Mouse (Mus musculus) CH12.LX (cell line): Measurements from ENCODE around the gene Cdh8.

Experiments used
- CHD1 ChIP-seq: IDR thresholded peaks from 2 replicates; pipeline ENCODE4 v1.6.1; 2012; ENCODE audit warnings: low read depth, low read length, improper control_type of control experiment, inconsistent platforms
- CHD2 ChIP-seq: IDR thresholded peaks from 2 replicates; pipeline ENCODE4 v1.6.1; 2011; ENCODE audit warnings: low read length, improper control_type of control experiment
- CTCF ChIP-seq, 2 experiments: IDR thresholded peaks in 1 of 2; conservative IDR thresholded peaks in 1 of 2; 2 replicates each; pipeline ENCODE4 v1.5.1; 2011 to 2012; ENCODE audit warnings: low read depth in 2 of 2, low read length in 2 of 2, improper control_type of control experiment in 1 of 2, inconsistent platforms in 1 of 2, mild to moderate bottlenecking in 1 of 2, moderate library complexity in 1 of 2
- EP300 ChIP-seq: IDR thresholded peaks from 2 replicates; pipeline ENCODE4 v1.6.1; 2011; ENCODE audit warnings: low read length, improper control_type of control experiment
- ETS1 ChIP-seq: conservative IDR thresholded peaks from 2 replicates; pipeline ENCODE4 v1.6.1; 2012; ENCODE audit warnings: low read depth, mild to moderate bottlenecking, inconsistent platforms, low read length, improper control_type of control experiment, moderate library complexity
- JUND ChIP-seq: conservative IDR thresholded peaks from 2 replicates; pipeline ENCODE4 v1.6.1; 2011; ENCODE audit warnings: low read depth, low read length, improper control_type of control experiment
- MAFK ChIP-seq: IDR thresholded peaks from 2 replicates; pipeline ENCODE4 v1.6.1; 2011; ENCODE audit warnings: low read length, improper control_type of control experiment; ENCODE audit not compliant: insufficient replicate concordance
- MAX ChIP-seq: IDR thresholded peaks from 2 replicates; pipeline ENCODE4 v1.6.1; 2011; ENCODE audit warnings: low read length, improper control_type of control experiment
- MEF2A ChIP-seq: IDR thresholded peaks from 2 replicates; pipeline ENCODE4 v1.6.1; 2014; ENCODE audit warnings: low read depth, mild to moderate bottlenecking, inconsistent platforms, low read length, improper control_type of control experiment, borderline replicate concordance
- NRF1 ChIP-seq: IDR thresholded peaks from 2 replicates; pipeline ENCODE4 v1.6.1; 2014; ENCODE audit warnings: low read depth, mild to moderate bottlenecking, inconsistent platforms, low read length, improper control_type of control experiment, moderate library complexity
- POLR2A ChIP-seq: IDR thresholded peaks from 2 replicates; pipeline ENCODE4 v1.6.1; 2011; ENCODE audit warnings: low read depth, mild to moderate bottlenecking, improper control_type of control experiment, low read length
- SIN3A ChIP-seq: IDR thresholded peaks from 2 replicates; pipeline ENCODE4 v1.6.1; 2012; ENCODE audit warnings: low read length, improper control_type of control experiment, inconsistent platforms
- UBTF ChIP-seq: IDR thresholded peaks from 2 replicates; pipeline ENCODE4 v1.6.1; 2012; ENCODE audit warnings: low read depth, mild to moderate bottlenecking, inconsistent platforms, low read length, improper control_type of control experiment, moderate library complexity
- USF2 ChIP-seq: conservative IDR thresholded peaks from 2 replicates; pipeline ENCODE4 v1.6.1; 2011; ENCODE audit warnings: low read depth, low read length, improper control_type of control experiment

DNA sequence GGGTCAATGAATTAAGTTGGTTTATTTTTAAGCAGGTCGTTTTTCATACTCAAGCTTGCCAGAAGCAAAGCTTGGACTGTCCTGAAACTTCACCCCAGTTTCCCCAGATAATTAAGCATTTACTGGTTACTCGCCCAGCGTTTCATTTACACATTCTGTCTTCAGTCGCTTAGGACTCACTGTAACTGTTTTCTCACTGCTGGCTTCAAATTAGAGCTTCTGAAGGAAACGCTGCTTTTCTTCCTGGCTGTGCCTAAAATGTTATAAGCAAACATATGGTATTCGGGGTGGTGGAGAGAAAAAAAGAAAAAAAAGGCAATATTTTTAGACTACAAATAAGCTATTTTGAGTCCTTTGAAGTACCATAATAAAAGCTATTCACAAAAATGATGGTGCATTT is 192.6 kb downstream of the Cdh8 start:
- TF ChIP-seq POLR2A (no peak), CHD1 (no peak), CTCF (conservative IDR thresholded peaks at IDR 0.05 in 1 of 2, IDR thresholded peaks at IDR 0.05 in 1 of 2; ENCODE audit: low read depth in 2 of 2, low read length in 2 of 2) (no peak), ETS1 (no peak), CHD2 (no peak), UBTF (no peak), USF2 (no peak), MEF2A (no peak), MAFK (no peak), NRF1 (no peak), EP300 (no peak), JUND (no peak), MAX (no peak), SIN3A (no peak)
